Mouse (Mus musculus) cerebellum, adult 2 months (tissue): ENCODE measurements around the gene Atg7.

Experiments used
- CTCF ChIP-seq: fragments of 200-500 bp; IDR thresholded peaks from 2 replicates; pipeline ENCODE4 v1.5.1; 2011; ENCODE audit warnings: low read depth, mild to moderate bottlenecking, control low read depth, low read length, moderate library complexity, borderline replicate concordance; ENCODE audit not compliant: insufficient read depth
- POLR2A ChIP-seq: fragments of 200-500 bp; IDR thresholded peaks from 2 replicates; pipeline ENCODE4 v1.6.1; 2011; ENCODE audit warnings: low read length, control low read depth, borderline replicate concordance; ENCODE audit not compliant: insufficient read depth

GRCm38 (mm10) chr6:114899652-114900051, 256.8 kb downstream of the Atg7 start:
- no peak for TF ChIP-seq POLR2A
- TF ChIP-seq CTCF = no peak
